Mouse (Mus musculus): ENCODE data around the gene Fus.
"Not testable (repeated sequence)": the region's sequence is repeated elsewhere in the genome, so short reads cannot be mapped to it uniquely, and the experiment has no call there.

Fus gene

GRCm38 (mm10) chr7:127967004-127967921 lies at the start of gene Fus:
Fus (plus strand) TSS chr7:127967457.
- DNase-seq (ENCODE audit: low spot score): peak; percentile 98

DNA sequence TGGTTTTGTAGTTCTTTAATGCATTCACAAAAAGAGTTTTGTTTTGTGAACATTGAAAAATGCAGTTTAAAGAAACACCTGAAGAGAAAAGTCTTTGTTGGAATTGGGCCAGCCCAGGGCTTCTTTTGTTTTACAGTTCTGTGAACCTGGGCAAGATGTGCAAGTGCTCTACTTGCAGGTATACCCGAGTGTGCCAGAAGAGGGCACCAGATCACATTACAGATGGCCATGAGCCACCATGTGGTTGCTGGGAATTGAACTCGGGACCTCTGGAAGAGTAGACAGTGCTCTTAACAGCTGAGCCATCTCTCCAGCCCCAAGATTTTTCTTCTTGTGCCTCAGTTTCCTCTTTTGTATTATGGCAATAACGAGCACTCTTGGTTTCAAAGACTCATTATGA lies 49.1 kb upstream of the Fus start:
- no peak for DNase-seq (ENCODE audit: low spot score)

- DNase-seq (ENCODE audit: low spot score): no peak
Observed at GRCm38 (mm10) chr7:127919290-127919689, 48.0 kb upstream of the Fus start.

DNA sequence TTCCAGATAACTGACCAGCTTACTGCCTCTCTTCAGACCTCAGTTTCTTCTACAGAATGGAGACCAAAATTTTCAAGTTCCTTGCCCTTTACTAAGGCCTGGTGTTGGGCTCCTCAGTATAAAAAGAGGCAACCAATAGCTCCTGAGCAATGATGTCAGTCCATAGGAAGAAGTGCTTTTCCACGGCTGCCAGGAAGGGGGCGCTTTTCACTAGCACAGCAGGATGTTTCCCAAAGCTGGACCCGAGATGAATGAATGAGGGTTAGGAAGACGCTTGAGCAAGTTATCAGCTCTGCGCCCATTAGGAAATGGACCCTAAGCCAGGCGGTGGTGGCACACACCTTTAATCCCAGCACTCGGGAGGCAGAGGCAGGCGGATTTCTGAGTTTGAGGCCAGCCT lies 45.7 kb upstream of the Fus start:
- no peak for DNase-seq (ENCODE audit: low spot score)

DNA sequence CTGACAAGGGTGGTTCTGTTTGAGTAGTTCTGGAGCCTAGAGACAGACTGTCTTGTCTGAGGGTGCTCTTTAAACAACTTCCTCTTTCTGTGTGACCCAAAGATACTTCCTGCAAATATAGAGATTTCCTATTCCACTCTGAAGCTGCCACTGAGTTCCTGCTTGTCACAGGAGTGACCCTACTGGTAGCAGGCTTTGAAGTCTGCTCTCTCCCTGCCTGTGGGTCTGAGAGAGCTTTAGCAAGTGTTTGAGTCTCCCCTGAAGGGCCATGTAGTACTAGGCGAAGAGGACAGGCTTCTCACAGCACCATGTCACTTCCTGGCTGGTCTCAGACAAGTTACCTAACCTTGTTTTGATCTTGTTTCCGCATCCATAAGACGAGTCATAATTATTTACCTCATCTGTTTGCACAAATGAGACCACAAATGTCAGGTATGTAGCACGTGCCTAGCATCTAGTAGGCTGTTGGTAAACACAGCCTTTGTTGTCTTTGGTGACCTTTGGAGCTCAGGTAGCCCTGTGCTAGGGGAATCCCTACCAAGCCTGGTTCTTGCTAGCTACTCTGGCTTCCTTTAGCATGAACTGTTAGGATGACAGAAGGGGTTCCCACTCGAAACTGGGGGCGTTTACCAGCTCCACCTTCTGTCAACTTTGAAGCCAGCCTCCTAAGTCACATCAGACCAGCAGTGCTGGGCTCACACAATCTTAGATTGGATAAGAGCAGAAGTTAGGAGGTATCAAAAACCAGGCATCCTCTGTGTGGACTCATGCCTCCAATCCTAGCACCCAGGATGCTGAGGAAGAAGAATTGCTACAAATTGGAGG lies 44.6 kb upstream of the Fus start:
- no peak for DNase-seq (ENCODE audit: low spot score)

- no peak for DNase-seq (ENCODE audit: low spot score)
Observed at GRCm38 (mm10) chr7:127923714-127924113, 43.5 kb upstream of the Fus start.

- DNase-seq (ENCODE audit: low spot score): no peak
Observed at GRCm38 (mm10) chr7:127925252-127925651, 42.0 kb upstream of the Fus start.

DNA sequence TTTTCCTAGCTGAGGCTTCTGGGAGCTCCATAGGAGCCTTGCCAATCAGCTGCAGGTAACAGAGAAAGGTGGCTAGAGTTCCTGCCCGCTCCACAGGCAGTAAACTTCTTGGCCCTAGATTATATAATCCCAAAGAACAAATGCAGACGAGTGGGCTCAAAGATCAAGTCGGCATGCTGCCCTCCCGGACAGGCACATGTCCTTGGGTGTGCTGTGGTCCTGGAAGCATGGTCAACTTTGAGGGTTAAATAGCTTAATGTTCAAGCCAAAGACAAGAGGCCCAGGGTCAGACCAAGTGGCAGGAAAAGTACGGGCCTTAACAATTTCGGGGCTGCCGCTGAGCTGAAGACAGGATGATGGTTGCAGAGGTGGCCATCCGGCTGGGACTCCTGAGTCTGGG lies 41.2 kb upstream of the Fus start:
- no peak for DNase-seq (ENCODE audit: low spot score)

- no peak for DNase-seq (ENCODE audit: low spot score)
Observed at GRCm38 (mm10) chr7:127926846-127927245, 40.4 kb upstream of the Fus start.

DNA sequence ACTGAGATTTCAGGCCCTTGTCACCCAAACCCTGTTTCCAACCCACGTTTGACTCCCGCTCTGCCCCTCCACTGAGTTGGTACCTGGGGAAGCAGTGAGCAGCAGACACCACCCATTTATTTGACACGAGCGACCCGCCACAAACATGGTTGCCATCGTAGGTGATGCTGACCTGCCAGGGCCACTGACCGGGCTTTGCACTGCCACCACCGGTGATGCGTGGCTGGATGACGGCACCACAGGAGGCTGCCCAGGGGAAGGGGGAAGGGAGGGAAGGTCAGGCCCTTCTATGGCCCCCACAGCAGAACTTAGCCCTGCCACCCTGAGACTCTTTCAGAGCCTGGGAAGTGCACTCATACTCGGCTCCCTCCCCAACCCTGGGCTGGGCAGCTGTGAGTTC lies 39.5 kb upstream of the Fus start:
- DNase-seq (ENCODE audit: low spot score): no peak

DNA sequence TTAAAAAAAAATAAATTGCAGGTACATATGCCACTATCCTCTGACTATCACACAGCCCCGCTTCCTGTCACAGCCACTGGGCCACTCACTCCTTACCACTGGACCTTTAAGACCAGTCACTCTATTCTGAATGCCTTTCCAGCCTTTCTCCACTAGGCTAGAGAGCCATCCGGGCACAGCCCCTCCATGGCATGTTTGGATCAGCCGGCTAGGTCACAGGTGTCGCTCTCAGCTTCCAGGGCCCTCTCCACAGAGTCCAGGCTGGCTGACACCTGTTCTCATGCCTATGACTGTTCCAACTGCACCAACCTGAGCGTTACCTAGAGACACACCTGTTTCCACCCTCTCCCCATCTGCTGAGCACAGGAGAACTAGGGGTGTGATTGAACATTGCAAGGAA lies 38.7 kb upstream of the Fus start:
- no peak for DNase-seq (ENCODE audit: low spot score)

DNA sequence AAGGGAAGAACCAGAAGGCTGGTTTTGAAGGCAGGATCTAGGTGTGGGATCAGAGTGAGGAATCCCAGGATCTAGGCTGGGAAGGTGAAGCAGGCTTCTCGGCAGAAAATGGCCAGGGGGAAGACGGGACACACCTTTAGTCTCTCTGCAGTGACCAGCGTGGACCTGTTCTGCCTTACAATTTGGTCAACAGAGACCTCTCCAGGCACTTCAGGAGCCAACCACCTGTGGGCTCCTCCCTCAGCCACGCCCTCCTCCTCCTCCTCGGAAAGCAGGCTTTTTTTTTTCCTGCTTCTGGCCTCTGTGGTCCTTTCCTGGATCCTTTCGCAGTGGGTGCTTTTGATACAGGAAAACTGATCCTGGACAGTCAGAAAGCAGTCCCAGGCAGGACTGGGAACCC lies 37.3 kb upstream of the Fus start, which contains the start of gene Prss8:
Prss8 (minus strand) TSS at position 182 of the 400 bp plus-strand sequence.
- DNase-seq (ENCODE audit: low spot score): no peak

GRCm38 (mm10) chr7:127930636-127931035 lies 36.6 kb upstream of the Fus start:
- DNase-seq (ENCODE audit: low spot score): no peak

DNA sequence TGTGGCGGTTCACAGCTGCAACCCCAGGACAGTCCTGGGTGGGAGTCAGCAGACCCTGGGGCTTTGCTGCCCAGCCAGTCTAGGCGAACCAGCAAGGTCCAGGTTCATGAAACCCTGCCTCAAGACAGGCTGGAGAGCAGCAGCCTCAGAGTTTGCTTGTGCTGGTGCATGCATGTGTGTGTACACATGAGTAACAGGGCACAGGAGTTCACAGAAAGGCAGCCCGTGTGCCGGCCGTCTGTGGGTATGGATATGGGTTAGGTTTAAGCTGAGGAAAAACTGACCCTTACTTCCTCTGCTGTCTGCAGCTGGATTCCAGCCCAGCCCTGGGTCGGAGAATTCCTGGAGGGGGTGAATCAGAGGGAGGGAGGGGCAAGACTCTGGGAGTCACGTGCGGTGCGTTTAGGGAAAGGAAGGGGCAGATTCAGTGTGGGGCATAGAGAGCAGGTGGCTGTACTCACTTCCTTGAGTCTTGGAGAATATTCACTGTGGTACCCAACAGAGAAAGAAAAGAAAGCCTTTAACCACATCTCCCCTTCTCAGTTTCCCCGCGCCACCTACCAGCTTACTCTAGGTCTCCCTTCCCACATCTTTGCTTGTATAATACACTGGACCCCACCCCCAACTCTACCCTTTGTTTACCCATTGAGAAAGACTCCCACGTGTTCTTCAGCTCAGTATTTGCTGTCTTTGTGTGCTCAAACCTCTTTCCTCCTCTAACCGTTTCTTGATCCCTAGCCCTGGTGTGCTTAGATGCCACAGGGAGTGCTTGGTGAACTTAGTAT lies 35.7 kb upstream of the Fus start:
- DNase-seq (ENCODE audit: low spot score): no peak

- DNase-seq (ENCODE audit: low spot score): no peak
Observed at GRCm38 (mm10) chr7:127932273-127933031, 34.8 kb upstream of the Fus start.

- no peak for DNase-seq (ENCODE audit: low spot score)
Observed at GRCm38 (mm10) chr7:127934075-127934474, 33.2 kb upstream of the Fus start.

- peak; percentile 95 for DNase-seq (ENCODE audit: low spot score)
Observed at GRCm38 (mm10) chr7:127935028-127935722, 32.1 kb upstream of the Fus start.

DNA sequence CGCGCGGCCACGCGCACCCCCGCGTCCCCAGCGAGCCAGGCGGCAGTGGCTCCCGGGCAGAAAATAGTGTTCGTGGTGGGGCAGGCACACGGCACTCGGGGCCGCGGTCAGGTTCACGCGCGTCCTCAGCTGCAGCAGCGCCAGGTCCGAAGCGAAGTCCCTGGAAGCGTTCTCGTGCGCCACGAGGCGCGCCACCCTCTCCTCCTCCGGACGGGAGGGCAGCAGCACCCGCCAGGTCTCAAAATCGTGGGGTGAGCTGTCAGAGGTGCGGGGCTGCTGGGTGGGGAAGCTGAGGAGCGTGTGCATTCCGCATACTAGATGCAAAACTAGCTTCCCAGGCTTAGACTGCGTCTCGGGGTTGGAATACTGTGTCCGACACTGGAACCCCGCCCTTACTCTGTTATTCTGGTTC lies 31.5 kb upstream of the Fus start:
- DNase-seq (ENCODE audit: low spot score): no peak

DNA sequence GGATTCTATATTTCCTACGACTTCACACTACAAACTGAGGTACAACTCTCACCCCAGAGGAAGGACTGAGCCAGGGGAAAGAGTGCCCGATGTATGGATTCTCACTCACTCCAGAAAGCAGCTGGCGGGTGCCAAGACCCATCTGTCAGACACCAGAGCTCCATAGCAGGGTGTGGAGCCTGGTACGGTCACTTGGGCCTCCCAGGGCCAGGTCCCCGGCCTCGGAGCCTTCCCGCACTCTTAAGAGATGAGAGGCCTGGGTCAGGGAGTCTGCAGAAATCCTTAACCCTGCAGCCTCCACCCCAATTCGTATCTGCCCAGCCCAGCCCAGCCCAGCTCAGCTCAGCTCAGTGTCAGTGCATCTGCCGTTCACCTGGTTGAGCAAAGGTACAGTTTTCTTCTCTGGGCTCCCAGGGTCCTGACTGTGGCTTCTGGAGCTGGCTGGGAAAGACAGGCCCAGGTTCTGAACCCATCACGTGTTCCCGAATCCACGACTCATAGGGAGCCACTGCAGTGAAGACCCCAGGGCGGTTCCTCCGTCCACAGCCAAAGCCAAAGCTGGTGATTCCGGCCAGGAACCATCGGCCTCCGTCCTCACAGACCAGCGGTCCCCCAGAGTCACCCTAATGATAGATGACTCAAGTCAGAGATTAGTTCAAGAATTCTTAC lies 30.9 kb upstream of the Fus start:
- no peak for DNase-seq (ENCODE audit: low spot score)

DNA sequence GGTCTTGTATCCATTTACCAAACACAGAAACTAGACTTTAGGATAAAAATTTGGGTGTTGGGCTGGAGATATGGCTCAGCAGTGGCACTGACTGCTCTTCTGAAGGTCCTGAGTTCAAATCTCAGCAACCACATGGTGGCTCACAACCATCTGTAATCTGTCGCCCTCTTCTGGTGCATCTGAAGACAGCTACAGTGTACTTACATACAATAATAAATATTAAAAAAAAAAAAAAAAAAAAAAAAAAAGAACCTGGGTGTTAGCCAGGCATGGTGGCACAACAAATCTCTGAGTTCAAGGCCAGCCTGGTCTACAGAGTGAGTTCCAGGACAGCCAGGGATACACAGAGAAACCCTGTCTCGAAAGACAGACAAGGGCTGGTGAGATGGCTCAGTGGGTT lies 25.2 kb upstream of the Fus start:
- not testable (repeated sequence) for DNase-seq (ENCODE audit: low spot score)
